Mouse (Mus musculus) C2C12 (cell line): ENCODE results near the gene Xab2. TPM values are rescaled to one million over a fixed set of nuclear protein-coding genes. Genes with fewer than 3 reads are reported as not detected.
"Not testable (repeated sequence)": the region's sequence is repeated elsewhere in the genome, so short reads cannot be mapped to it uniquely, and the experiment has no call there.

Source experiments
- H3K27me3 ChIP-seq: one replicate; pipeline ENCODE4 v1.6.1; 2011; ENCODE audit not compliant: control insufficient read depth, insufficient read depth, insufficient read length
- H3K36me3 ChIP-seq: one replicate; pipeline ENCODE4 v1.6.1; 2011; ENCODE audit not compliant: control insufficient read depth, insufficient read depth
- H3K4me3 ChIP-seq: one replicate; pipeline ENCODE4 v1.5.1; 2011; ENCODE audit warnings: mild to moderate bottlenecking, control low read depth; ENCODE audit not compliant: poor library complexity, insufficient read depth, severe bottlenecking
- H3K79me2 ChIP-seq: one replicate; pipeline ENCODE4 v1.6.1; 2011; ENCODE audit not compliant: control insufficient read depth, insufficient read depth
- H3K79me3 ChIP-seq: one replicate; pipeline ENCODE4 v1.6.1; 2011; ENCODE audit warnings: low read depth, control low read depth
- H3ac ChIP-seq: one replicate; pipeline ENCODE3; 2011; ENCODE audit warnings: low read depth; ENCODE audit not compliant: control insufficient read depth, insufficient read length
- CEBPB ChIP-seq: IDR thresholded peaks from one replicate; pipeline ENCODE4 v1.6.1; 2011; ENCODE audit warnings: low read depth, mild to moderate bottlenecking, control low read depth, moderate library complexity
- CTCF ChIP-seq: IDR thresholded peaks from one replicate; pipeline ENCODE4 v1.5.1; 2011; ENCODE audit not compliant: control insufficient read depth, insufficient read depth, insufficient read length
- FOSL1 ChIP-seq: IDR thresholded peaks from one replicate; pipeline ENCODE4 v1.8.0; 2011; ENCODE audit warnings: mild to moderate bottlenecking, low read length; ENCODE audit not compliant: poor library complexity, insufficient read depth, severe bottlenecking
- MAX ChIP-seq: IDR thresholded peaks from one replicate; pipeline ENCODE4 v1.6.1; 2011; ENCODE audit warnings: mild to moderate bottlenecking, control low read depth
- MYOD1 ChIP-seq: IDR thresholded peaks from one replicate; pipeline ENCODE4 v1.6.1; 2011; ENCODE audit warnings: low read depth; ENCODE audit not compliant: control insufficient read depth, insufficient read length
- MYOG ChIP-seq: IDR thresholded peaks from one replicate; pipeline ENCODE4 v1.6.1; 2011; ENCODE audit not compliant: control insufficient read depth, insufficient read length; ENCODE audit errors: extremely low read depth
- USF1 ChIP-seq: IDR thresholded peaks from one replicate; pipeline ENCODE4 v1.6.1; 2011; ENCODE audit warnings: low read depth, mild to moderate bottlenecking, control low read depth, moderate library complexity
- polyA plus RNA-seq: library from polyadenylated mRNA; unstranded; fragments of >200 nt; fragmentation: generic; extraction: Trizol; gene quantifications from one replicate; pipeline ENCODE4 v1.2.1, GENCODE M21; 2012; ENCODE audit warnings: missing spikeins

The Xab2 gene
- polyA plus RNA-seq, 1 experiment, result 38.2 TPM

DNA sequence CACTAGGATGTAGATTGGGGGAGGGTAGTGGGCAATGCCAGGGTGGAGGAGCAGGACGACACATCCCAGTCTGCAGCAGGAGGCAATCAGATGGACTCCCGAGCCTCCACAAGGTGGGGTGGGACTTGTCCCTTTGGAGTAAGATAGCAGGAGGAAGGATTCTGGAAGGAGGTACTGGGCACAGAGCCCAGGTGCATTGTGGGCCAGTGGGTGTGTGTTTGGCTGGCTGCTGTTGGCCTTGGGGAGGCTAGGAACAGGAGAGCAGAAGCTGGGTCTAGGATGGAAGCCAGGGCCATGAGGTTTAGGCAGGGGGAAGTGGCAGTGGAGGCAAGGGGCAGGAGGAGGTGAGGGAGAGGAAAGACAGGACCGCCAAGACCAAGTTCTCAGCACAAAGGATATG, 27.6 kb downstream of the Xab2 start:
- peaks cover 10% of the 10 kb centered on the region for H3K27me3 ChIP-seq
- no peaks in the 10 kb centered on the region for H3K79me2 ChIP-seq
- no peak overlapping the region for H3ac ChIP-seq
- no peak overlapping the region for H3K4me3 ChIP-seq
- H3K79me3 ChIP-seq, result no peaks in the 10 kb centered on the region
- TF ChIP-seq CTCF (no peak), FOSL1 (no peak), MYOG (no peak), MYOD1 (no peak), USF1 (no peak), MAX (no peak), CEBPB (no peak)
- no peaks in the 10 kb centered on the region for H3K36me3 ChIP-seq

DNA sequence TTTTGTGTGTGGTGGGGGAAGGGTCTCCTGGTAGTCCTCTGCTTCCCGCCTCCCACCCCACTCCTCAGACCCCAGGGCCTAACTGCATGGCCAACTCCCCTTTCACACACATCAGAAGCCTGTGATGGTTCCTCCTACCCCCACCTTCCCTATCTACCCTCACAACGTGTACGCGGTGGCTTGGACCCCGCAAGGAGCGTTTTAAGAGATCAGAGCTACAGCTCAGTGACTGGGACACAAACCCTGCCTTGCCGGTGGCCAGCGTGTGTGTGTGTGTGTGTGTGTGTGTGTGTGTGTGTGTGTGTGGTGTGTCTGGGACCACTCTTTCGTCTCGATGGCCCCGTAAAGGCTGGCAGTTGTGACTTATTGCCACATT, 32.9 kb downstream of the Xab2 start:
- Histone ChIP-seq H3ac (no peak overlapping the region), H3K79me3 (no peaks in the 10 kb centered on the region), H3K4me3 (no peak overlapping the region), H3K36me3 (no peaks in the 10 kb centered on the region), H3K27me3 (peaks cover 19% of the 10 kb centered on the region), H3K79me2 (no peaks in the 10 kb centered on the region)
- TF ChIP-seq MAX (no peak), CTCF (no peak), FOSL1 (no peak), MYOG (no peak), CEBPB (no peak), MYOD1 (no peak), USF1 (no peak)

DNA sequence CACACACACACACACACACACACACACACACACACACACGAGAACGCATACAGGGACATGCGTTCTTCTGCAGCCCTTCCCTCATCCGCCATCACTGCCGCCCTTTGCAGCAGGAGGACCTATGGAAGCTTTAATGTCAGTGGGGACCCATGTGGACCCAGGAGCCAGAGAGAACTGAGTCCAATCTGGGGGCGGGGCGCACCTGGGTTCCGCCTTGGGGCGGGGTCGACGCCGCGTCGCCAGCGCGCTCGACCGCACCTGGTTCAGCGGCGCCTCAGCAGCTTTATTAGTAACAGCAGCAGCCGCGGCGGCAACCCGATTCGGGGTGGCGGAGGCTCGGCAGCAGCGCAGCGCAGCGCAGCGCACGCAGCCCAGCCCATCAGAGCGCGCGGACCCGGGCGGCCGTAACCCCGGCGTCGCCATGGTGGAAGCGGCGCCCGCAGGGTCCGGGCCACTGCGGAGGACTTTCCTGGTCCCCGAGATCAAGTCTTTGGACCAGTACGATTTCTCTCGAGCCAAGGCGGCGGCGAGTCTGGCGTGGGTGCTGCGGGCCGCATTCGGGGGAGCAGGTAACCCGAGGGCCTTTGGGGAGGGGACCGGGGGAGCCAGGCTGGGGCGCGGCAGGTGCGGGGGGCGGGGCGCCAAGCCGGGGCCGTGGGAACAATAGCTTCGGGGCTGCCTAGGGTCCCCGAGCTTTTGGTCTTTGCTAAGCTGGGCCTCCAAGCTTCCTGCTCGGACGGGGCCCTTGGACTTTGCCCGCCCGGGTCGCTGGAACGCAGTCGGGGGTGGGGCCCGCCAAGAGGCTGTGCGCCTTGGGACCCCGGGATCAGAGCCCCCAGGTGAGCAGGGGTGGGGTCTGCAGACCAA, 33.5 kb downstream of the Xab2 start:
- H3K79me3 ChIP-seq, result no peaks in the 10 kb centered on the region
- no peaks in the 10 kb centered on the region for H3K79me2 ChIP-seq
- no peaks in the 10 kb centered on the region for H3K36me3 ChIP-seq
- no peak overlapping the region for H3K4me3 ChIP-seq
- H3K27me3 ChIP-seq, result peaks cover 18% of the 10 kb centered on the region
- H3ac ChIP-seq, result no peak overlapping the region
- no peak for TF ChIP-seq MAX
- TF ChIP-seq FOSL1, result no peak
- TF ChIP-seq MYOG, result no peak
- TF ChIP-seq CTCF, result no peak
- TF ChIP-seq USF1, result no peak
- no peak for TF ChIP-seq MYOD1
- TF ChIP-seq CEBPB, result no peak

DNA sequence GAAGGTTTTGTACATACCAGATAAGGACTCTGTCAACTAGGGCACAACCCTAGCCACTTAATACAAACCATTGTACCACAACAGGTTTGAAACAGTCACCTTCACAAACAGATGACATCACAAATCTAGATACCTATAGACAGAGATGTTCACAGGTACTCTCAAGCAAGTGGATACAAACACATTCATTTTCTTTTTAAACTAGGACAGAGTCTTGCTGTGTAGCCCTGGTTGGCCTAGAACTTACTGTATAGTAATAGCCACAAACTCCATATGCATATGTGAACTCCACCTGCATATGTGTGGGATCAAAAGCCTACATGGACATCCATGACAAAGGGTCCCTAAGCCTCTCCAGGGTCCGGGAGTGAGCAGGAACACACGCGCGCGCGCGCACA, 34.1 kb downstream of the Xab2 start, which contains the start of gene Camsap3:
Camsap3 (plus strand) TSS at position 301 of the 398 bp plus-strand sequence.
- H3ac ChIP-seq, result no peak within 1 kb of the TSS
- H3K27me3 ChIP-seq, result peaks cover 18% of the 10 kb centered on the region
- no peaks in the 10 kb centered on the region for H3K79me2 ChIP-seq
- no peaks in the 10 kb centered on the region for H3K79me3 ChIP-seq
- TF ChIP-seq MYOG (no peak), USF1 (no peak), MAX (no peak), FOSL1 (no peak), CTCF (no peak)
- H3K36me3 ChIP-seq, result no peaks in the 10 kb centered on the region
- H3K4me3 ChIP-seq, result no peak within 1 kb of the TSS

DNA sequence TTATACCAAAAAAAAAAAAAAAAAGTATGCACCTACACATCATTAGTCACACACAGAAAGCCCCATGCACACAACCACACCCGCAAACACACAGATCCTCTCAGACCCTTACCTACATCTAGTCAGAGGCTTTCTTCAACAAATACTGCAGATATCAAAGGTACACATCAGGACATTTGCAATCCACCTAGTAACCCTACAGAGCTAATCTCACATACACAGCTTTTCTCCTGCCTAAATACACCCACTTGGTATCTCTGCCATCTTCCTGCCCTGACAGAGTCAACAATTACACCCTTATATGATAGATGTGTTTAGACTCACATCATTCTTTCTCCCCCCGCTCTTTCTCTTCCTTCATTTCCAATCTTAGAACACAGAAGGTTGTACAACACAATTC, 34.7 kb downstream of the Xab2 start:
- TF ChIP-seq MYOG, result no peak
- no peak for TF ChIP-seq MAX
- no peak for TF ChIP-seq CTCF
- TF ChIP-seq MYOD1, result no peak
- TF ChIP-seq FOSL1, result no peak
- no peak for TF ChIP-seq USF1

DNA sequence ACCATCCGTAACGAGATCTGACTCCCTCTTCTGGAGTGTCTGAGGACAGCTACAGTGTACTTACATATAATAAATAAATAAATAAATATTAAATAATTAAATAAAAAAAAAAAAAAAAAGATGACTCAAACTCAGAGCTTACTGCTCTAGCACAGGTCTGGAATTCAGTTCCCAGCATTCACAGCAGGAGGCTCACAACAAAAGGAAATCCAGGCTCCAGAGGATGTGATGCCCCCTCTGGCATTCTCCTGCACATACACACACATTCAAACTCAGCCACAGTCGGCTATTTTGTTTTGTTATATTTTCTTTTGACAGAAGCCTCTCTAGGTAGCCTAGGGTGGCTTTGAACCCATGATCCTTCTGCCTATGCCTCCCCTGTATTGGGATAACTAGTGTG, 39.2 kb downstream of the Xab2 start:
- H3K36me3 ChIP-seq, H3K79me3 ChIP-seq, H3ac ChIP-seq, H3K4me3 ChIP-seq, H3K79me2 ChIP-seq: not testable (repeated sequence)
- peaks cover 12% of the 10 kb centered on the region for H3K27me3 ChIP-seq

More for the DNA sequence above, 34.7 kb downstream of the Xab2 start:
- Histone ChIP-seq H3ac (no peak overlapping the region), H3K79me3 (no peaks in the 10 kb centered on the region), H3K4me3 (no peak overlapping the region), H3K79me2 (no peaks in the 10 kb centered on the region), H3K27me3 (peaks cover 18% of the 10 kb centered on the region), H3K36me3 (no peaks in the 10 kb centered on the region)
